Mouse (Mus musculus): ENCODE results near the gene Ncapd3.

Gene Ncapd3

DNA sequence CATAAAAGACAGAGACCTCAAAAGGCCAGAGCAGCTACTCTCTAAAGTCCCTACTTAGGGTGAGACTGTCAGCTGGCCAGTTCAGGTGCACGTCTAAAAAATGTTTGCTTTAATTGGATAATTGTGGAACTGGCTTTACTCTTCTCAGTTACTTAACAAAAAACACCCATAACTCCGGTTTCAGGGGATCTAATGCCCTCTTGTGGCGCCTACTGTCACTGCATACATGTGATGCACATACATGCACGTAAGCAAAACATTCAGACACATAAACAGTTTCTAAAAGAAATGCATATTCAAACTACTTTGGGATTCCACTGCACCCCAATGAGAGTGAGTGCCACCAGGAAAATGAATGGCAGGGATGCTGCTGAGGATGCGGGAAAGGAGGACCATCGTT lies 96.6 kb downstream of the Ncapd3 start:
- no peak for DNase-seq

DNA sequence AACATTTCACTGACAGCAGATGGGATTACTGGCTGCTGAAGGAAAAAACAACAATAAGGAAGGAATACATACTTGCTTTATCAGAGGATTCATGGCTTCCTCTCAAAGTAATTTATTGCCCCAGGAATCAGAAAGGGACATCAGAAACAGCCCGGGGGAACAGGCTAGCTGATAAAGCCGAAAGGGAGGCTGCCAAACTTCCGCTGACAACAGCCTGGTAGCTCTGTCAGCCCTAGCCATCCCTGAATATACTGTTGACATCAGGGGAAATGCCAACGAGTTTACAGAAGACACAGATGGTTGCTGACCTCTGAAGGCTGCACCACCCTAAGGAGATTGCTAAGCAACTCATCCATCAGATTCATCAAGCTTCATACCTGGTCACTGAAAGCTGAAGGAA lies 98.7 kb downstream of the Ncapd3 start:
- DNase-seq = no peak

- no peak for DNase-seq
Observed at GRCm38 (mm10) chr9:27134410-27134809, 104.4 kb downstream of the Ncapd3 start.

DNA sequence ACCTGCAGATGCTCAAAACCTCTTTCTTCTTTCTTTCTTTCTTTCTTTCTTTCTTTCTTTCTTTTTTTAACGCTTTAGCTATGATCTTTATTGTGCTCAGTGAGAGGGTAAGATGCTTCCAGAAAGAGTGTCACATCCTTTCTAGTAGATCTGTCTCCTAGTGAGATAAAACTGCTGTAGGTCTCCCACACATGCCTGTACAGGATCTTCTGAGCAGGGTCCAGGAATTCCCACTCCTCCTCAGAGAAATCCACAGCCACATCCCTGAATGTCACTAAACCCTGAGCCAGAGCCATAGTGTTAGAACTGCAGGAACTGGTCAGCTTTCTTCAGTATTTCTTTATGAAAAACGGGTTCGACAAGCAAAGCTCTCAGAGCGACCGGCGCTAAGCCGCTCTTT lies 105.4 kb downstream of the Ncapd3 start:
- no peak for DNase-seq

GRCm38 (mm10) chr9:27136651-27137050 lies 106.7 kb downstream of the Ncapd3 start:
- DNase-seq = no peak

DNA sequence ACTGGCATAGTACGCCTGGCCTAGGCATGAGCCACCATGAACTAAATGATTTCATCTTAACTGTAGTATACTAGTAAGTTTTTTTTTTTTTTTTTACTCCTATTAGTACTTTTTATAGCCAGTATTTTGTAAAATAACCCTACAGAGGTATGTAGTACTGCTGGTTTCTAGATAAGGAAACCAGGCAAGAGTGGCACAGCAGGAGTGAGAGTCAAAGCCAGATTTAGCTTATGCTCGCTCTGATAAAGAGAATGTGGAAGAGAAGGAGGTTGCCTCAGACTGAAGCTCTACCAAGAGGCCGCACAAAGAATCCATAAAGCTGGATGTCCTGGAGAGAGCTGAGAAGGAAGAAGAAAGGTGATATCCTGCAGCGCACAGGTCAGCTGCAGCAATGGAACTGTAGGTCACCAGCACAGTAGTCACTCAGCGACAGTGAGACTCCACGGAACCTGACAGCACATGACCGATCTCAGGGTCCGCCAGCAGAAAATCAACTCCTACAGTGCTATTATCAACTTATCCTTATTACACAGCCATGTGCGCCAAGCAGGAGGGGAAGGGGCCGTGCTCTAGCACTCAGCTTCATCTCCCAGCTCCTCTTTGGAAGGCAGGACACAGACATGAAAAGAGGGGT lies 110.6 kb downstream of the Ncapd3 start:
- no peak for DNase-seq

DNA sequence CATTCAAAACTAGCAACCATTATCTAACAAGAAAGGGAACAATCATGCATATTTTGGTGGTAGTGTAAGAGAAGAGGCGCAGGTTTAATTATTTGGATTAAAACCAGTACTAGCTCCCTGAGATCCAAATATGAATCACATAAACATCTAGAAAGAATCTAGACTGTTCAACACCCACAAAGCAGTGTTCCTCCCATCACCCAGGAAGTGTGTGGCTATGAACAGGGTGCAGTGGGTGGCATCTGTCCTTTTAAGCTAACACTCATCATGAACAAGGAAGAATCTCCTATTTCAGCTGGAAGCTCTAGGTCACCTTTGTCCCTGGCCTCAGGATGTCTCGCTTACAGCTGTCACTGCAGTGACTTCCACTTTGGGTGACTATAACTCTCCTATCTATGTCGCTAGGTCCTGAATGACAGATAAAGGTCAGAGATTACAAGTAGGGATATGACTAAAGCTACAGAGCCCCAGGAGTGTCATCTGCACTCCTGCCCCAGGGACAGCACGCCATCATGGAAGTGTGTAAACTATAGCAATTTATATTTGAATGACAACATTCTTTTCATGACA lies 114.4 kb downstream of the Ncapd3 start:
- DNase-seq = no peak
